Mouse (Mus musculus) small intestine, adult 2 months (tissue): ENCODE data around the gene Ric8a. TPM values are rescaled to one million over a fixed set of nuclear protein-coding genes. Genes with fewer than 3 reads are reported as not detected.
A peak's percentile ranks its signal among the peaks of the same experiment; 100 is the strongest.

Experiments
- H3K27ac ChIP-seq: fragments of 200-500 bp; 2 replicates; pipeline ENCODE4 v1.5.1; 2012; ENCODE audit warnings: low read depth, low read length, control low read depth, inconsistent platforms; ENCODE audit not compliant: insufficient read depth
- H3K27me3 ChIP-seq: fragments of 200-500 bp; 2 replicates; pipeline ENCODE4 v1.6.1; 2012; ENCODE audit warnings: mild to moderate bottlenecking, moderate library complexity, low read length, inconsistent platforms; ENCODE audit not compliant: control insufficient read depth, insufficient read depth
- H3K36me3 ChIP-seq: fragments of 200-500 bp; 2 replicates; pipeline ENCODE4 v1.6.1; 2012; ENCODE audit warnings: mild to moderate bottlenecking, low read length, control low read depth, inconsistent platforms; ENCODE audit not compliant: control insufficient read depth, insufficient read depth
- H3K4me1 ChIP-seq: fragments of 200-500 bp; 2 replicates; pipeline ENCODE4 v1.6.1; 2012; ENCODE audit warnings: low read length, inconsistent platforms, mixed read lengths; ENCODE audit not compliant: control insufficient read depth, insufficient read depth, insufficient read length
- H3K4me3 ChIP-seq: fragments of 200-500 bp; 2 replicates; pipeline ENCODE4 v1.5.1; 2012; ENCODE audit warnings: low read depth, mild to moderate bottlenecking, control low read depth, inconsistent platforms, low read length, moderate library complexity
- CTCF ChIP-seq: fragments of 200-500 bp; IDR thresholded peaks from 2 replicates; pipeline ENCODE4 v1.5.1; 2012; ENCODE audit warnings: low read depth, mild to moderate bottlenecking, control low read depth, inconsistent platforms, low read length, moderate library complexity, mixed read lengths; ENCODE audit not compliant: insufficient replicate concordance, insufficient read length; ENCODE audit errors: extremely low read depth
- POLR2A ChIP-seq: fragments of 200-500 bp; IDR thresholded peaks from 2 replicates; pipeline ENCODE4 v1.6.1; 2012; ENCODE audit warnings: low read depth, mild to moderate bottlenecking, control low read depth, inconsistent platforms, low read length, moderate library complexity
- WGBS: fragments of 180-500 bp; shearing (Covaris S2); methylation state at CpG from one replicate; pipeline ENCODE4 v1.1.7; 2018; 5-methylcytosine and 5-hydroxymethylcytosine counted together
- polyA plus RNA-seq: library from polyadenylated mRNA; depleted of rRNA; stranded (reverse); fragments of >200 nt; gene quantifications from 2 replicates; pipeline ENCODE4 v1.2.3, GENCODE M21; 2012

Gene Ric8a
- polyA plus RNA-seq, 1 experiment = 95.5 TPM

GRCm38 (mm10) chr7:140894031-140894430 is 37.3 kb downstream of the Ric8a start:
- Histone ChIP-seq H3K4me1 (no peaks in the 10 kb centered on the region), H3K36me3 (peaks cover 61% of the 10 kb centered on the region), H3K4me3 (no peak overlapping the region), H3K27me3 (no peaks in the 10 kb centered on the region), H3K27ac (no peak overlapping the region)
- TF ChIP-seq POLR2A (no peak), CTCF (no peak)
- WGBS = 94% methylated on average over 7 of the region's 7 CpGs

DNA sequence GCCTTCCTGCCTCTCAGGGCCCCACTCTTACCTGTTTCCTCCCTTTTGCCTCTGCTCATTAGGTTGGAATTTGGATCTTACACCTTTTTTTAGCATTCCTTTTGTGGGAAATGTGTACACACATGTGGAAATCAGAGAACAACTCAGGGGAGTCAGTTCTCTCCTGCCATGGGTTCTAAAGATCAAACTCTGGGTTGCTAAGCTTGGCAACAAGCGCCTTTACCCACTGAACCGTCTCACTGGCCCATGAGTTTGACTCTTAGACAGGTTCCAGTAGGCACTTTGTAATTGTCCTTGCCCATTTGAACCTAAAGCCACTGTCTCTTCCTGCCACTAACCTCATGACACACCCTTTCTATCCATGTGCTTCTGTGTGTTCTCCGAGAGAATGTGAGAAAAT is 37.9 kb downstream of the Ric8a start:
- Histone ChIP-seq H3K36me3 (peaks cover 56% of the 10 kb centered on the region), H3K27ac (no peak overlapping the region), H3K4me1 (no peaks in the 10 kb centered on the region), H3K4me3 (no peak overlapping the region), H3K27me3 (no peaks in the 10 kb centered on the region)
- WGBS = 85% methylated on average over 3 of the region's 3 CpGs
- TF ChIP-seq CTCF (no peak), POLR2A (no peak)

DNA sequence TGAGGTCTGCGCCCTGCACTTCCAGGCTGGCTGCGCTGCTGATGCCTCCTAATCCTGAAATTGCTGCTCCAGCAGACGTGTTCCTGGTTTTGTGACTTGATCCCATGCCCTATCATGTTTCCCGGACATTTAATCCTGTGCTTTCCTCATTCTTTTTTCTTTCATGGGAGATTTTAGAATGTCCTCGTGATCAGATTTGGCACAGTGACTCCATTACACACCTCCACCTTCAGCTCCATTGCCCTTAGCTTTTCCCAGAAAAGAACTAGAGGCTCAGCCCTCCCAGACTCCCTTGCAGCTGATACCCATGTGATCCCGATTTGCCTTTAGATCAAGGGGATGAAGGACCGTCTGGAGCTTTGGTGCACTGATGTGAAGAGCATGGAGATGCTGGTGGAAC is 41.1 kb downstream of the Ric8a start:
- no peak for TF ChIP-seq CTCF
- no peak for TF ChIP-seq POLR2A
- 90% methylated on average over 7 of the region's 7 CpGs for WGBS
- Histone ChIP-seq H3K27ac (no peak overlapping the region), H3K4me3 (no peak overlapping the region), H3K36me3 (peaks cover 37% of the 10 kb centered on the region), H3K27me3 (no peaks in the 10 kb centered on the region), H3K4me1 (no peaks in the 10 kb centered on the region)

DNA sequence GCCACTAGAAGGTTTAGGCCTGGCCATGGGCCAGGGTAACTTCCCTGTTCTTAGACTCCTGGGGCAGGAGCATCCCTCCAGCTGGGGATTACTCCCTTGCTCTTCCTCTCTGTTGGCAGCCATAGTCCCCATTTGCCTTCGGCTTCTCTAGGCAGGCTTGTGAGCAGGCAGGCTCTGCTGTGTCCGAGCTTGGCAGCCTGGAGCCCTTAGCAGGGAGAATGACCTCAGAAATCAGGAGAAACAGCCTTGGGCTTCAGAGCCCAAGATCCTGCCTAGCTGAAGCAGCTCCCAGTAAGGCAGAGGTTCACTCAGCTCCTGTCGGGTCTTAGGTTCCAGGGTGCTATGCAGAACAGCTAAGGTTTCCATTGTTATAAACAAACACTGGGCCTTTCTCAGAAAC is 42.4 kb downstream of the Ric8a start:
- Histone ChIP-seq H3K27me3 (no peaks in the 10 kb centered on the region), H3K27ac (no peak overlapping the region), H3K4me1 (no peaks in the 10 kb centered on the region), H3K4me3 (no peak overlapping the region), H3K36me3 (peaks cover 32% of the 10 kb centered on the region)
- TF ChIP-seq POLR2A (no peak), CTCF (no peak)
- 83% methylated on average over 3 of the region's 3 CpGs for WGBS

DNA sequence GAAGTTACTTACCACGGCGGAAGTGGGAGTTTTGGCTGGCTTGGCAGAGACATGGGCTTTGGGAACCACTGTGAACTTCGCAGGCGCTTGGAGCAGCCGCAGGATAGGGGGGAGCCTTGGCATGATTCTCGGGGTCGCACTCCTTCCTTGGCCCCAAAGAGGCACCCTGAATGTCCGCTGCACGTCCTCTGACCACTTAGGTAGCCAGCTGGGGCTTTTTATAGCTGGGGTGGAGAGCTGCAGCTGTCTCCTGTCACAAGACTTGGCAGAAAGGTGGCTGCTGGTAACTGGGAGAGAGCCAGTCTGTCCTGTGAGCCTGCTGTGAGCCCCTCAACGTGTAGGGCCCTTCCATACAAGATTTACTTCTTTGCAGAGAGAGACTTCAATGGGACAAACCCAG is 43.5 kb downstream of the Ric8a start, which contains the start of gene Cox8b:
TSS of gene Cox8b (minus strand) at position 227 of the 400 bp plus-strand sequence.
- Histone ChIP-seq H3K27me3 (no peaks in the 10 kb centered on the region), H3K4me3 (no peak within 1 kb of the TSS), H3K4me1 (no peaks in the 10 kb centered on the region), H3K27ac (no peak within 1 kb of the TSS), H3K36me3 (peaks cover 24% of the 10 kb centered on the region)
- TF ChIP-seq POLR2A = no peak
- TF ChIP-seq CTCF = no peak
- WGBS = 68% methylated on average over 10 of the region's 10 CpGs

DNA sequence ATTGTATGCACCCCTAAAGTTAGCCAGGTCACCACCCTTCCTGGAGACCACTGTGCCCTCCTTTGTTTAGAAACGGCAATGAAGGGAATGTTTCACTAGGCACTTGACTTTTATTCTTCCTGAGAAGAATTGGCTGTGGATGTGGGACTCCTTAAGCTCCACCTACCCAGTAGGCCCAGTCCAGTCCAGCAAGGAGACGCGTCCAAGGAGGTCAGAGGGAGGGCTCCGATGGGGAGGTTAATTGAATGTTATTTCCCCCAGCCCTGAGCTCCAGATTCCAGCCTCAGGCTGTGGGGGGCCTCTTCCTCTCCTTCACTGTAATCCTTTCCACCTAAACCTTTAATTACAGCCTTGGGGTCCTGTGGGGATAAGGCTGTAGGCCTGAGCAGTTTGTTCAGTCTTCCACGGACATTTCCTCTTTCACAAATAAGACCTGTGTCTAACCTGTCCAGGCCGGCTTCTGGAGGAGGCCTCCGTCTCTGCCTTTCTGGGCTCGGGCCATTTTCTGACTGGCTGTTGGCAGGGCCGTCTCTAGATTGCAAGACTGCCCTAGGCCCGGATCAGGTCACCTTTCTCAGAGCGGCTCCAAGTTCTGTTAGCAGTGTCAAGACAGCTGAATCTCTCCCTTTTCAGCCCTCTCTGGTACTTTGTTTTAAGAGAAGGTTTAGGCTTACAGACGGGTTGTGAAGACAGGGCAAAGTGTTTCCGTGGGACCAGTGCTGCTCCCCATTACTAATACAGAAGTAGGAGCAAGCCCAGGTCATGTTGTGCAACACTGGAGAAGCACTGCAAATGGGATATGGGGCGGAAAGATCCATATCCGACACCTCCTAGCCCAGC is 45.5 kb downstream of the Ric8a start:
- H3K4me3 ChIP-seq = no peak overlapping the region
- WGBS = 90% methylated on average over 15 of the region's 15 CpGs
- TF ChIP-seq POLR2A (no peak), CTCF (no peak)
- H3K36me3 ChIP-seq = peaks cover 14% of the 10 kb centered on the region
- H3K27ac ChIP-seq = no peak overlapping the region
- H3K27me3 ChIP-seq = no peaks in the 10 kb centered on the region
- no peaks in the 10 kb centered on the region for H3K4me1 ChIP-seq

GRCm38 (mm10) chr7:140903212-140903611 is 46.5 kb downstream of the Ric8a start:
- Histone ChIP-seq H3K36me3 (peaks cover 6% of the 10 kb centered on the region), H3K4me1 (no peaks in the 10 kb centered on the region), H3K27ac (no peak overlapping the region), H3K4me3 (no peak overlapping the region), H3K27me3 (no peaks in the 10 kb centered on the region)
- WGBS = 26% methylated on average over 13 of the region's 13 CpGs
- TF ChIP-seq CTCF (peak; percentile 97; the same call in 1 of the 2 replicates), POLR2A (no peak)
